Mouse (Mus musculus): ENCODE measurements around the gene Cib1. TPM values are rescaled to one million over a fixed set of nuclear protein-coding genes. Genes with fewer than 3 reads are reported as not detected.

Cib1 gene
- total and polyA plus RNA-seq, 2 experiments from 2014 or later, result 22.3 to 30.6 TPM

DNA sequence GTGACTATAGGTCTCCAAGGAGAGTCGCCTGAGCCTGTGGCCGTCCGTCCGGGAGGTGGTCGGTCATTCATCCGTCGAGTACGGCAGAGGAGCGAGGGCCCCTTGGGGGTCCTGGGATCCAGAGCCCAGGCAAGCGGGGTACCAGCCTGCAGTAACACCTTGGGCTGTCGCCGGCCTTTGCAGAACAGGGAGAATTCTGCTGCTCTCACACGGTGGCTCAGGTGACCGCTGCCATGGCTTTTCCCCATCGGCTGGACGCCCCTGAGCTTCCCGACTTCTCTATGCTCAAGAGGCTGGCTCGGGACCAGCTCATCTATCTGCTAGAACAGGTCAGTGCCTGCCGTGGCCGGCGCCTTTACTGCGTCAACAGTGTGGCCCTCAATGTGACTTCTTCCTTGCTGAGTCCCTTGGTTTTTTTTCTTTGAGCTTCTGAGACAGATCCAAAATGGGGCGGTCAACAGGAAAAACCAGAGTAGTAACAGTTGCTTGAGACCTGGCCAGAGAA is 37.2 kb upstream of the Cib1 start:
- WGBS, result under 1% methylated on average over 23 of the region's 23 CpGs
- DNase-seq (ENCODE audit: low spot score) (peak; percentile 52), ATAC-seq (ENCODE audit: low FRiP score) (peak; percentile 78)
- TF ChIP-seq CTCF (IDR thresholded peaks at IDR 0.05), result no peak
- H3K4me2 ChIP-seq (ENCODE audit: low read depth, low read length, poor library complexity, severe bottlenecking), result peak overlapping the region; percentile 61
- H3K4me1 ChIP-seq (ENCODE audit: insufficient read depth, low read length), result peaks cover 13% of the 10 kb centered on the region
- peaks cover 23% of the 10 kb centered on the region for H3K36me3 ChIP-seq (ENCODE audit: insufficient read depth, low read length)
- H3K9ac ChIP-seq (replicated peaks; ENCODE audit: low read length, poor library complexity, severe bottlenecking), result peak overlapping the region; percentile 68
- no peaks in the 10 kb centered on the region for H3K9me3 ChIP-seq (ENCODE audit: low read length)
- peak overlapping the region; percentile 60 for H3K27ac ChIP-seq (ENCODE audit: low read depth, low read length)
- no peaks in the 10 kb centered on the region for H3K27me3 ChIP-seq (ENCODE audit: insufficient read depth, low read length)
- H3K4me3 ChIP-seq (ENCODE audit: low read depth, low read length), result peak overlapping the region; percentile 54

DNA sequence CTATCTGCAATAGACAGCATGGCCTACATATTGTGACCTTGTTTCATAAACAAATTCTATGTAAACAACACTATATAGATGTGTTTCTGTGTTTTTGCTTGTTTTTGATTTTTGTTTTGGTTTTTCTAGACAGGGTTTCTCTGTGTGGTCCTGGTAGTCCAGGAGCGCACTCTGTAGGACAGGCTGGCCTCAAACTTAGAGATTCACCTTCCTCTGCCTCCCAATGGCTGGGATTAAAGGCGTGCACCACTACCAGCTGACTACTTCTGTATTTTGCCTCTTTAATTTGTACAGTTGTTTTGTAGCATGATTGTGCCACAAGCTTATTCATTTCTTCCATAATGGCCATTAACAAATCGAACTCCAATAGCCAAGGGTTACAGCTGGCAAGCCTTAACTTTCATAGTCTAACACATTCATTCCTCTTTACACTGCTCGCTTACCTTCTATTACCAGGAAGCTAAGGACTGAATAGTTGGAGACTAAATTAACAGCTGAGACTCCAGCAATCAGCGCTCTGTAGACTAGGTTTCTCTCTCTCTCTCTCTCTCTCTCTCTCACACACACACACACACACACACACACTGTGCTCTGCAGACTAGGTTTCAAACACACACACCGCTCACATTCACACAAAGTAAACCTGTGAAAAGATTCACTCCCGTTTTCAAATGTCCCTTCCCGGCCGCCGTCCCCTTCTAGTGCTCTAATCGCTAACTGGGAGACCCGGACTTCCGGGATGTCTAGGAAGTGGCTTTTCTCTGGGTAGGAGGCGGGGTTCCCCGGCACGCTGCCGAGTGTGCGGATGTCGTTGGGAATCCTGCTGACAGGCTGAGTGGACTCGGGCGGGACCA is 36.5 kb upstream of the Cib1 start, which contains the start of gene Vps33b:
Gene Vps33b (plus strand): TSS at position 753 of the 854 bp plus-strand sequence.
- DNase-seq (ENCODE audit: low spot score) (peak; percentile 95), ATAC-seq (ENCODE audit: low FRiP score) (peak; percentile 91)
- Histone ChIP-seq H3K9ac (replicated peaks; ENCODE audit: low read length, poor library complexity, severe bottlenecking) (peak within 1 kb of the TSS; percentile 68), H3K4me3 (ENCODE audit: low read depth, low read length) (peak within 1 kb of the TSS; percentile 54), H3K4me2 (ENCODE audit: low read depth, low read length, poor library complexity, severe bottlenecking) (peak within 1 kb of the TSS; percentile 61), H3K9me3 (ENCODE audit: low read length) (no peaks in the 10 kb centered on the region), H3K4me1 (ENCODE audit: insufficient read depth, low read length) (peaks cover 13% of the 10 kb centered on the region), H3K27ac (ENCODE audit: low read depth, low read length) (peak within 1 kb of the TSS; percentile 60), H3K36me3 (ENCODE audit: insufficient read depth, low read length) (peaks cover 27% of the 10 kb centered on the region), H3K27me3 (ENCODE audit: insufficient read depth, low read length) (no peaks in the 10 kb centered on the region)
- 5% methylated on average over 21 of the region's 21 CpGs for WGBS
- TF ChIP-seq CTCF (IDR thresholded peaks at IDR 0.05), result 0 out of 2 replicates have a peak, but pooled peaks have one; percentile 5

DNA sequence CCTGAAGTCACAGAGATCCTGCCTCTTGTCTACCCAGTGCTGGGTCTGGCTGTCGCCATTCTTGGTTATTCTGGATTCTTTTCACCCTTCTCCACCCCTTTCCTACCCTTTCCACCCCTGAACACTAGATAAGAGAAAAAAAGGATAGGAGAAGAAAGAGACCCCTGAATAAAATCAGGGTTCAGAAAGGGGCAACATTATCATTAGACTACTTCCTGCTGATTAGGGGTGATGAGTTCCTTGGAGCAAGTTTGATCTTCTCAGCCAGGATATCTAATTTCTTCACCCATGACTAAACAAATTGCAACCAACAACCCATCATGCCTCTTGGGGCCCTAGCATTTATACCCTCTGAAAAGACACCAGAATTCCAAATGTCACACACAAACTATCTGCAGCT is 35.2 kb upstream of the Cib1 start:
- H3K9ac ChIP-seq (replicated peaks; ENCODE audit: low read length, poor library complexity, severe bottlenecking), result no peak overlapping the region
- ATAC-seq (ENCODE audit: low FRiP score) (no peak), DNase-seq (ENCODE audit: low spot score) (no peak)
- no peak overlapping the region for H3K27ac ChIP-seq (ENCODE audit: low read depth, low read length)
- whole genome bisulfite sequencing, result 80% methylated on average over 1 of the region's 1 CpGs
- peaks cover 13% of the 10 kb centered on the region for H3K4me1 ChIP-seq (ENCODE audit: insufficient read depth, low read length)
- no peak for TF ChIP-seq CTCF (IDR thresholded peaks at IDR 0.05)
- no peak overlapping the region for H3K4me2 ChIP-seq (ENCODE audit: low read depth, low read length, poor library complexity, severe bottlenecking)
- H3K4me3 ChIP-seq (ENCODE audit: low read depth, low read length), result no peak overlapping the region
- H3K27me3 ChIP-seq (ENCODE audit: insufficient read depth, low read length), result no peaks in the 10 kb centered on the region
- peaks cover 16% of the 10 kb centered on the region; the same call in 1 of the 2 replicates for H3K36me3 ChIP-seq (ENCODE audit: insufficient read depth, low read length)
- no peaks in the 10 kb centered on the region for H3K9me3 ChIP-seq (ENCODE audit: low read length)

DNA sequence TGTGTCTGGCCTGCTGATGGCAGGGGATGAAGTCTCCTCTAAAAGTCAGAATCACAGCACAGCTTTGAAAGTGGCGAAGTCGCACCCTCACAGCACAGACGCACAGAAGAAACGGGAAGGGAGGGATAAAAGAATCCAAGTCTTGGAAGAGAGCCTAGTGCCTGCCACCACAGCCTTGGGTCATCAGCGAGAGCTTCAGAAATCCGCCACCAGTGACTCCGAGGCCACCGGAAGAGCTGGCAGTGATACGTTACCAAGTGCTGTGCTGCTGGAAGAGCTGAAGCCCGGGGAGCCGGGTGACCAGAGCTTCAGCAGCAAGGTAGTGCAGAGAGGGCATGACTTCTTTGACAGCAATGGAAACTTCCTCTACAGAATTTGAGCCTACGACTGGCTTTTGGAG is 32.0 kb upstream of the Cib1 start:
- peaks cover 6% of the 10 kb centered on the region; the same call in 1 of the 2 replicates for H3K4me1 ChIP-seq (ENCODE audit: insufficient read depth, low read length)
- no peak for TF ChIP-seq CTCF (IDR thresholded peaks at IDR 0.05)
- no peak for ATAC-seq (ENCODE audit: low FRiP score)
- whole genome bisulfite sequencing, result 93% methylated on average over 12 of the region's 12 CpGs
- no peaks in the 10 kb centered on the region for H3K9me3 ChIP-seq (ENCODE audit: low read length)
- no peak overlapping the region for H3K27ac ChIP-seq (ENCODE audit: low read depth, low read length)
- DNase-seq (ENCODE audit: low spot score), result no peak
- H3K36me3 ChIP-seq (ENCODE audit: insufficient read depth, low read length), result peaks cover 15% of the 10 kb centered on the region; the same call in 1 of the 2 replicates
- H3K4me3 ChIP-seq (ENCODE audit: low read depth, low read length), result no peak overlapping the region
- peaks cover 4% of the 10 kb centered on the region for H3K27me3 ChIP-seq (ENCODE audit: insufficient read depth, low read length)
- no peak overlapping the region for H3K4me2 ChIP-seq (ENCODE audit: low read depth, low read length, poor library complexity, severe bottlenecking)
- no peak overlapping the region for H3K9ac ChIP-seq (replicated peaks; ENCODE audit: low read length, poor library complexity, severe bottlenecking)

DNA sequence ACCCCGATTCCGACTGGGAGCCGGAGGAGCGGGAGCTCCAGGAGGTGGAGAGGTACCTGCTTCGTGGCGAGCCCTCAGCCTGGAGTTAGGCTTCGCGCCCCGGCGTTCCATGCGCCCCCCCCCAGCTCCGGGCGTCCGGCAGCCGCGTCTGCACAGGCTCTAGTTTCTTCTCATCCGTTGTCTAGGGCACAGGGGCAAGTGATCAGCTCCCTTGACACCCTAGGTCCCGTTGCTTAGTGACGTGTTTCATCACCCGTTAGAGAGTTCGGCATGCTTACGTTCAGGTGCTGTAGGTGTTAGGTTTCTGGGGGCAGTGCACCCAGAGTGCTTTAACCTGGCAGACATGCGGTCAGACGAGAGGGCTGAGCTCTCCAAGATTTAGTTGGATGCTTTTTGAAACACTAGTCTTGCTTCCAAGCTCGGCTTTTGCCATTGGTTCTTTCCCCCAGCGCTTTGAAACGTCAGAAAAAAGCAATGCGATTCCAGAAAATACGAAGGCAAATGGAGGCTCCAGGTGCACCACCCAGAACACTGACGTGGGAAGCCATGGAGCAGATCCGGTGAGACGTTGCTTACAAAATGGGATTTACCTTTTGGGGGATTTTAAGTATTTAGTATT is 28.9 kb upstream of the Cib1 start:
- ATAC-seq (ENCODE audit: low FRiP score), result peak; percentile 74
- Histone ChIP-seq H3K9me3 (ENCODE audit: low read length) (no peaks in the 10 kb centered on the region), H3K4me3 (ENCODE audit: low read depth, low read length) (peak overlapping the region; percentile 82), H3K27ac (ENCODE audit: low read depth, low read length) (peak overlapping the region; percentile 81), H3K4me1 (ENCODE audit: insufficient read depth, low read length) (peaks cover 2% of the 10 kb centered on the region; the same call in 1 of the 2 replicates), H3K9ac (replicated peaks; ENCODE audit: low read length, poor library complexity, severe bottlenecking) (peak overlapping the region; percentile 92), H3K36me3 (ENCODE audit: insufficient read depth, low read length) (peaks cover 15% of the 10 kb centered on the region; the same call in 1 of the 2 replicates), H3K27me3 (ENCODE audit: insufficient read depth, low read length) (peaks cover 28% of the 10 kb centered on the region), H3K4me2 (ENCODE audit: low read depth, low read length, poor library complexity, severe bottlenecking) (peak overlapping the region; percentile 77)
- 1% methylated on average over 32 of the region's 32 CpGs for WGBS
- peak; percentile 50 for DNase-seq (ENCODE audit: low spot score)
- TF ChIP-seq CTCF (IDR thresholded peaks at IDR 0.05), result no peak

Measured in midbrain, postnatal 0 days (tissue).